Mouse (Mus musculus) limb, embryonic 14.5 days (tissue): ENCODE data around the gene Anxa2. TPM values are rescaled to one million over a fixed set of nuclear protein-coding genes. Genes with fewer than 3 reads are reported as not detected.

ENCODE experiments used
- ATAC-seq: fragments of 200-750 bp; cut with Nextera tagmentation; 2 replicates; pipeline ENCODE4 v1.8.0; 2017; ENCODE audit warnings: low read depth, moderate number of reproducible peaks, moderate TSS enrichment; ENCODE audit not compliant: low FRiP score
- DNase-seq: peaks from one replicate; pipeline ENCODE4 v3.0.0-alpha.2; 2015; ENCODE audit warnings: low spot score
- H3K27ac ChIP-seq: fragments of 300-500 bp; sonication (generic); replicated peaks from 2 replicates; pipeline ENCODE4 v1.5.1; 2014; ENCODE audit warnings: low read depth, mild to moderate bottlenecking, low read length, moderate library complexity, mixed read lengths
- H3K27me3 ChIP-seq: fragments of 300-500 bp; sonication (generic); 2 replicates; pipeline ENCODE4 v1.6.1; 2014; ENCODE audit warnings: low read length, mixed read lengths; ENCODE audit not compliant: control insufficient read depth, insufficient read depth
- H3K36me3 ChIP-seq: fragments of 300-500 bp; sonication (generic); 2 replicates; pipeline ENCODE4 v1.6.1; 2014; ENCODE audit warnings: mild to moderate bottlenecking, low read length, moderate library complexity, mixed read lengths; ENCODE audit not compliant: control insufficient read depth, insufficient read depth
- H3K4me1 ChIP-seq: fragments of 300-500 bp; sonication (generic); 2 replicates; pipeline ENCODE4 v1.6.1; 2014; ENCODE audit warnings: antibody characterized with exemption, low read length, mixed read lengths; ENCODE audit not compliant: control insufficient read depth, insufficient read depth
- H3K4me2 ChIP-seq: fragments of 300-500 bp; sonication (generic); replicated peaks from 2 replicates; pipeline ENCODE4 v1.6.1; 2014; ENCODE audit warnings: low read depth, mild to moderate bottlenecking, low read length, moderate library complexity; ENCODE audit not compliant: severe bottlenecking
- H3K4me3 ChIP-seq: fragments of 300-500 bp; sonication (generic); replicated peaks from 2 replicates; pipeline ENCODE4 v1.5.1; 2014; ENCODE audit warnings: low read length
- H3K9ac ChIP-seq: fragments of 300-500 bp; sonication (generic); 2 replicates; pipeline ENCODE4 v1.6.1; 2014; ENCODE audit warnings: mild to moderate bottlenecking, low read depth, low read length, moderate library complexity; ENCODE audit not compliant: severe bottlenecking
- H3K9me3 ChIP-seq: fragments of 300-500 bp; sonication (generic); 2 replicates; pipeline ENCODE4 v1.6.1; 2016; ENCODE audit warnings: low read length; ENCODE audit not compliant: control insufficient read depth
- POLR2A ChIP-seq: fragments of 200-500 bp; IDR thresholded peaks from 2 replicates; pipeline ENCODE4 v1.8.0; 2012; ENCODE audit warnings: inconsistent platforms, mild to moderate bottlenecking, moderate library complexity, borderline replicate concordance; ENCODE audit not compliant: insufficient read depth, insufficient read length; ENCODE audit errors: extremely low read depth
- WGBS: fragments of 180-500 bp; shearing (Covaris S2); extraction: QIAGEN DNeasy Blood & Tissue Kit; methylation state at CpG from one replicate; pipeline ENCODE4 v1.1.7; 2014; 5-methylcytosine and 5-hydroxymethylcytosine counted together
- polyA plus RNA-seq, 2 experiments: library from polyadenylated mRNA; depleted of rRNA in 1 of 2; stranded (reverse) in 1 of 2; unstranded in 1 of 2; fragments of >200 nt; fragmentation: Nextera tagmentation in 1 of 2; extraction: Ambion mirVana in 1 of 2; gene quantifications; 2 replicates each; pipeline versions ENCODE4 v1.2.1 to v1.2.3; 2012 to 2014

Anxa2 gene
- polyA plus RNA-seq, 2 experiments = 760 to 1,417 TPM

DNA sequence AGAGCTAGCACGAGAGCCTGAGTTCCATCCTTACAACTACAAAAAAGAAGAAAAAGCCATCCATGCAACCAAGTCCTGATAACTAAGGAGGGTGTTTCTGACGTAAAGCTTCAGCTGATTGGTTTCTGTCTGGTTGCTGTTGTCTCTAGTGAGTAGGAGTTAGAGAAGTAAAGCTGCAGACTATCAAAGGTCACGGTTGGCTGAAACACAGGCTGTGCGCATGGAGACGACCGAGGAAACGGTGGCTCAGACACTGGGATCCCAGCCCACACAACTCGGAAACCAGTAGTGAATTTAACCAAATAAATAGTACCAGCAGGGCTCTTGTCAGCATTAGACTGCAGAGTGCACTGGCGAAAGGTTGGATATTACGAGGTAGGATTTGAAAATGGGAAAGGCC lies 18.2 kb upstream of the Anxa2 start:
- no peak for DNase-seq
- Histone ChIP-seq H3K4me2 (no peak overlapping the region), H3K4me3 (no peak overlapping the region), H3K27me3 (no peaks in the 10 kb centered on the region), H3K4me1 (peaks cover 10% of the 10 kb centered on the region; the same call in 1 of the 2 replicates), H3K9me3 (no peaks in the 10 kb centered on the region), H3K27ac (no peak overlapping the region), H3K9ac (no peak overlapping the region), H3K36me3 (peaks cover 8% of the 10 kb centered on the region; the same call in 1 of the 2 replicates)
- WGBS = 79% methylated on average over 10 of the region's 10 CpGs
- no peak for ATAC-seq
- no peak for TF ChIP-seq POLR2A

DNA sequence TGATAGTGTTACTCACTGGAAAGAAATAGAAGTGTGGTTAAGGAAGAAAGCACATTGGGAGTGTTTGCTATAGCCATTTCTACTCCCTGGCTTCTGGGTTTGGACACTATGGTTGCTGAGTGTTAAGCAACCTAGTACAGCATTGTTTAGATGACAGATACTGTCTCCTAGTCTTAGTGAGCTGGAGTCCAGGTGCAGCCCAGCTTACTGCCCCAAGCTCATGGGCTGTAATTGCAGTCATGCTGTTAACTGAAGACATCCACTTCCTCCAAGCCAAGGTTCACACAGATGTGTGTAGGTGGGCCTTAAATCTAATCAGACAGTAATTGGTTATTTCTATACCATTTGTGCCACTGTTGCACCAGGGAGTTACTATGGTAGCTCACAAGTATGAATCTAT lies 17.8 kb upstream of the Anxa2 start:
- no peak overlapping the region for H3K27ac ChIP-seq
- no peak overlapping the region for H3K4me2 ChIP-seq
- no peak overlapping the region for H3K9ac ChIP-seq
- peaks cover 7% of the 10 kb centered on the region; the same call in 1 of the 2 replicates for H3K36me3 ChIP-seq
- peaks cover 10% of the 10 kb centered on the region for H3K4me1 ChIP-seq
- no peak for TF ChIP-seq POLR2A
- H3K4me3 ChIP-seq = no peak overlapping the region
- ATAC-seq (no peak), DNase-seq (no peak)
- no peaks in the 10 kb centered on the region for H3K9me3 ChIP-seq
- no peaks in the 10 kb centered on the region for H3K27me3 ChIP-seq

- H3K36me3 ChIP-seq = no peaks in the 10 kb centered on the region
- no peak for ATAC-seq
- H3K9me3 ChIP-seq = no peaks in the 10 kb centered on the region
- H3K9ac ChIP-seq = no peak overlapping the region
- WGBS = 24% methylated on average over 7 of the region's 7 CpGs
- no peaks in the 10 kb centered on the region for H3K27me3 ChIP-seq
- no peak overlapping the region for H3K4me3 ChIP-seq
- H3K4me2 ChIP-seq = no peak overlapping the region
- no peak for TF ChIP-seq POLR2A
- H3K4me1 ChIP-seq = no peaks in the 10 kb centered on the region; the same call in 1 of the 2 replicates
- H3K27ac ChIP-seq = no peak overlapping the region
- DNase-seq = peak; percentile 57
These were observed 13.5 kb upstream of the Anxa2 start for GRCm38 (mm10) chr9:69439805-69440357.

- H3K36me3 ChIP-seq = no peaks in the 10 kb centered on the region
- H3K27me3 ChIP-seq = no peaks in the 10 kb centered on the region
- H3K4me3 ChIP-seq = no peak overlapping the region
- H3K9ac ChIP-seq = no peak overlapping the region
- no peak overlapping the region for H3K4me2 ChIP-seq
- H3K9me3 ChIP-seq = no peaks in the 10 kb centered on the region
- TF ChIP-seq POLR2A = no peak
- WGBS = 57% methylated on average over 6 of the region's 6 CpGs
- no peak overlapping the region for H3K27ac ChIP-seq
- H3K4me1 ChIP-seq = no peaks in the 10 kb centered on the region; the same call in 1 of the 2 replicates
- ATAC-seq (no peak), DNase-seq (no peak)
These were observed 10.9 kb upstream of the Anxa2 start for GRCm38 (mm10) chr9:69442471-69443038.

DNA sequence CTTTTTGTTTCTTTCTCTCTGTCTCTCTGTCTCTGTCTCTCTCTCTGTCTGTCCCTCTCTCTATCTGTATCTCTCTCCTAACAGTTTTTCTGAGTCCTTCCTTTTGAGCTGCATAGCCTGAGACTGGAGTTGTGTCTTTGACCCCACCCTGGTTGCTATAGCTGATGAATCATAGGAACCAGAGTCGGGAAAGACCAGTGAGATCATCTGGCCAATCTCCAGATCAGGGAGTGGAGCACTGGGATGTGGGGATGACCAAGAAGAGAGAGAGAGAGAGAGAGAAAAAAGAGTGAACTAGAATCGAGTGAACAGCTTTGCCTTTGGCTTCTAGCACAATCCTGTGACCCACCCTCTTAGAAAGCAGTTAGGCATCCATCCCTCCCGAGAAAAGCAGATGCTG lies 10.2 kb upstream of the Anxa2 start:
- no peaks in the 10 kb centered on the region for H3K9me3 ChIP-seq
- H3K4me3 ChIP-seq = no peak overlapping the region
- H3K9ac ChIP-seq = no peak overlapping the region
- H3K27ac ChIP-seq = no peak overlapping the region
- no peak for TF ChIP-seq POLR2A
- peak; percentile 49 for DNase-seq
- H3K4me1 ChIP-seq = no peaks in the 10 kb centered on the region; the same call in 1 of the 2 replicates
- 31% methylated on average over 3 of the region's 3 CpGs for WGBS
- no peak overlapping the region for H3K4me2 ChIP-seq
- no peaks in the 10 kb centered on the region for H3K36me3 ChIP-seq
- ATAC-seq = no peak
- H3K27me3 ChIP-seq = no peaks in the 10 kb centered on the region

DNA sequence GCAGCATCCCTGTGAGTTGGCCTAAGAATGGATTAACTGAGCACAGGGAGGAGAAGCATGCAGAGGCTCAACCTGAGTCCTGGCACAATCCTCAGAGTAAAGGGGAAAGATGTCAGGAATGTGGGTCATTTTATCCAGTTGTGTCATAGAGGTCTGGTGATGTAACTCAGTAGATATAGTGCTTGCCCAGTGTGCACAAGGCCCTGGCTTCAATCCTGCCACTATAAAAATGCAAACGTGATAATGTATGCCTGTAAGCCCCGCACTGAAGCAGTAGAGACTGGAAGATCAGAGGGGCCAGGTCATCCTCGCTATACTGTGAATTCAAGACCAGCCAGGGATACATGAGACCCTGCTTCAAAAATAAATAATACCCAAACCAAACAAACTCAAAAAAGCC lies 4.6 kb upstream of the Anxa2 start:
- Histone ChIP-seq H3K36me3 (no peaks in the 10 kb centered on the region), H3K27me3 (no peaks in the 10 kb centered on the region), H3K4me1 (peaks cover 9% of the 10 kb centered on the region), H3K4me3 (no peak overlapping the region), H3K4me2 (no peak overlapping the region), H3K27ac (no peak overlapping the region), H3K9me3 (no peaks in the 10 kb centered on the region), H3K9ac (no peak overlapping the region)
- 65% methylated on average over 3 of the region's 3 CpGs for WGBS
- TF ChIP-seq POLR2A = no peak
- DNase-seq = no peak
- ATAC-seq = no peak
